Mouse (Mus musculus): ENCODE measurements at regions not wholly inside any gene's neighbourhood (a gene's known extent, or its start where the extent isn't known, plus 50 kb on each side); places are given as distances from the start of the nearest gene placed in this dataset.

GRCm38 (mm10) chr5:133731871-133732270, 367.6 kb upstream of the Castor2 start:
- TF ChIP-seq POLR2A (IDR thresholded peaks at IDR 0.05; ENCODE audit: low read depth, low read length) (no peak), EP300 (IDR thresholded peaks at IDR 0.05; ENCODE audit: low read length) (no peak), ZNF384 (IDR thresholded peaks at IDR 0.05; ENCODE audit: low read depth, low read length) (no peak), NELFE (IDR thresholded peaks at IDR 0.05; ENCODE audit: low read depth, low read length) (no peak), USF2 (conservative IDR thresholded peaks at IDR 0.05; ENCODE audit: low read depth, low read length) (no peak), USF1 (IDR thresholded peaks at IDR 0.05; ENCODE audit: low read depth, low read length) (no peak)

All from CH12.LX (cell line).